Comparison of ENCODE assay signal across 8 mouse cellular contexts in the genomic region with DNA sequence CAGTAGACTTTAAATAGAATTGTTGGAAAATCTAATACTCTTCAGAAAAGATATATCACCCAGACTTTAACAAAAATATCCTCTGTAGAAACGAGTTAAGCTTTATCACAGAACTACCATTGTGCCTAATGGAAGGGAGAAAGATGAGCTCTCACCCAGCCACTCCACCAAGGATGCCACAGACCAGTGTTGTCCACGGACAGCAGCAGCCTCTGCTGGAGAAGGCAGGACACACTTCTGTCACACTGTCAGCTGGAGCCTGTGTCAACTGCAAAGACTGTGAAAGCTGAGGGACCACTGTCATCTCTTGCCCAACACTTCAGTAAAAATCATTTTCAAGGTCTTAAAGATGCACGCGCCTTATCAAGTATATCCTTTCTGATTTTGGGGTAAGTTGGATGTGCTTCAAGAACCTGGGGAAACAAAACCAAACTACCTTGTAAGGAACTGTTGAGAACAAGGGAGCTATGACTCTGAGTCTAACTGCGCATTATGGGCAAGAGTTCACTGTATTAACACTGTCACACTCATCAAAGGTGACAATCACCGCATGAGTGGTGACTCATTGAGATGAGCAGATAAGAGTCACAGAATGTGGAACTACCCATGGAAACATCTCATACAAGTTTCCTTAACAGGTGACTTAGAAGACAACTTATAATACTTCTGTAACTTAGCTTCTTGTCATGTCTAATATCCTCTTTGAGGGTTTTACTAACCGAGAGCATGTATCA. TPM values are rescaled to one million over a fixed set of nuclear protein-coding genes. Genes with fewer than 3 reads are reported as not detected.
DNase-seq lines count a peak whose midpoint lies in the region.

No protein-coding gene starts in this region.

- peak; percentile 4 to 12 for DNase-seq in adrenal gland, postnatal 36 days
- DNase-seq in adrenal gland, postnatal 25 days = no peak
- DNase-seq in layer of hippocampus, adult 9-11 months = peak; percentile 34
- DNase-seq in layer of hippocampus, postnatal 25 days (ENCODE audit: extremely low spot score in 1 of 2, low spot score in 1 of 2) = no peak
- DNase-seq in brain, adult 2 months (ENCODE audit: low read depth, low spot score) = peak; percentile 77
- peak; percentile 59 for DNase-seq in left cerebral cortex, postnatal 4 days
- no peak for DNase-seq in thymus, postnatal 14 days
- DNase-seq in spleen, adult 18-20 months = no peak

- intact Hi-C loops in left cerebral cortex, postnatal 4 days (cut with DNase I) = loop anchor here (5.0 kb wide), 1 partner anchor 392 kb away; no protein-coding TSS in a partner anchor

RNA-seq across cellular contexts. Expression of a gene that starts 59.8 kb away (rescaled TPM):
- 1 to 10 TPM in 1 of 2 experiments, under 1 TPM in 1; 0.63 to 2.0 TPM for total RNA-seq in adrenal gland, postnatal 36 days (2021)
- 0.73 and 1.7 TPM in 2 replicates for total RNA-seq in adrenal gland, postnatal 25 days (2021)
- total RNA-seq in layer of hippocampus, postnatal 25 days (2021) = 1 to 10 TPM; 4.3 to 7.8 TPM
- total RNA-seq in left cerebral cortex, postnatal 4 days (2021) = 1 to 10 TPM; 4.0 to 4.5 TPM

Comparison
In these comparisons a context has a peak if more than half of its experiments do, and no peak if none do; other contexts are left out.
1. DNase-seq: peak in adrenal gland, postnatal 36 days (2 of 2), layer of hippocampus, adult 9-11 months (single experiment), brain, adult 2 months (single experiment) and left cerebral cortex, postnatal 4 days (single experiment); none in adrenal gland, postnatal 25 days (single experiment), layer of hippocampus, postnatal 25 days (0 of 2), thymus, postnatal 14 days (single experiment) and spleen, adult 18-20 months (0 of 2).